Mouse (Mus musculus): ENCODE results near the gene Ints5.

Ints5 gene

DNA sequence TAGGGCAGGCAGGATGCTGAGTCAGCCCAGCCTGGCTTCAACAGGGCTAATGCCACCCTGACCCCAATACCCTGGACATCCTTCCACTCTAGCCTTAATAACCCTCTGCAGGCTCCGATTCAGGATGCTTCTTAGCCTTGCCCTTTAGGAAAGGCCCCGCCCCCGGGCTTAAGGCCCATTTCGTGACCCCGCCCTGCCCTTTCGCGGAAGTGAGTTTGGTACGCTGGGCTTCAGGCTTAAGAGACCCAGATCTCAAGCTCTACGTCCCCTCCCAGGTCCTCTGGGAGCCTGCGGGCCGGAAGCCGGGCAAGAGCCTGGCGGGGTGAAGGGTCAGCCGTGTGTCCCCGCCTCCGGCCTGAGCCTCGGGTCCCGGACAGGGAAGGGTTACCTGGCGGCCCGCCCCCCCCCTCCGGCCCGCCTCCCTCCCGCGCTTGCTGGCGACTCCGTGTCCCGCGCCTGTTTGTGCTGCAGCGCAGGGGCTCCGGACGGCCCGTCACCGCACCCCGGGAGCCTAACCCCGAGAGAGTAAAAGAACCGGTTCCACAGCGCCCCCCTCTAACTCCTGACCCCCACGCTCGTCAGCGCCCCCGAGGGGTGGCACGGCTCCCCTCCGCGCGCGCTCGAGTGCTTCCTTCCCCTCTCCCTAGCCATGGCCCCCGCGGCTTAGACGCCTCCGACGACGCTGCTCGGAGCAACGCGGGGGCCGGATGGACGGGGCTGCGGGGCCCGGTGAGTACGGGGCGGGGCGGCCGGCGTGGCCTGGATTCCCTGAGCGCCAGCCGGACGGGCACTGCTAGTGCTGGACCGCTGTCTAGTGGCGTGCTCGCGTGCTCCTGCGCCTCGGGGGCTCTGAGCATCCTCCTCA is 36.7 kb downstream of the Ints5 start, which contains the start of the genes Rom1 and Eml3:
TSS of gene Rom1 (minus strand) at position 133 of the 865 bp plus-strand sequence.
TSS of gene Eml3 (plus strand) at position 329 of the 865 bp plus-strand sequence.
- DNase-seq (ENCODE audit: extremely low spot score), result peak; percentile 91

DNA sequence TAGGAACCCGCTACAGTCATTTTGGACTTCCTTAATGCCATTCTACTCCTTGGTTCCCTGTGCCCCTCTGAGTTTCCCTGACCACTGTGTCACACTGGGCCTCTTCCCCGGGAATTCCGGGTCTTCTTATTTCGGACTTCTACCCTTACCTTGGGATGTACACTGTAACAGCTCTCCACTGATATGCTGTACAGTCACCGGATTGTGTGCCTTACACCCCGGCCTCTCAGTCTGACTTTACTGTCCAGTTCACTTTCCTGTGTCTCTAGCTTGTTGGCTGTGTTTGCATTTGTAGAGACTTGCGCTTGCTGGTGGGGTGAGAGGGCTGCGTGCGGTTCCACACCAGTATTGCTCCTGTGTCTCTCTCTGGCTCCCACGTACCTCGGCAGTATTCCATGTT is 37.3 kb downstream of the Ints5 start:
- no peak for DNase-seq (ENCODE audit: extremely low spot score)

DNA sequence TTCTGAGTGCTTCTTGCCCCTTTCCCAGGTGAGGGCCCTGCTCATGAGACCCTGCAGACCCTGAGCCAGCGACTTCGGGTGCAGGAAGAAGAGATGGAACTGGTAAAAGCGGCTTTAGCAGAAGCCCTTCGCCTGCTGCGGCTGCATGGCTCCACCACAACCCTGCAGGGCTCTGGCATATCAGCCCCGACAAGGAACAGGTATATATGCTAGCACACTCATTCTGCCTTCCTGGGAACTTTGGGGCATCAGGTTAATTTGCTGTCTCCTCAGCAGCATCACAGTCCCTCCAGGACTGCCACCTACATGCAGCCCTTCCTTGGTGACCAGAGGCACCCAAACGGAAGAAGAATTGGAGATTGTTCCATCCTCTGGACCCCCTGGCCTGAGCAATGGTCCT is 38.0 kb downstream of the Ints5 start:
- DNase-seq (ENCODE audit: extremely low spot score), result no peak

DNA sequence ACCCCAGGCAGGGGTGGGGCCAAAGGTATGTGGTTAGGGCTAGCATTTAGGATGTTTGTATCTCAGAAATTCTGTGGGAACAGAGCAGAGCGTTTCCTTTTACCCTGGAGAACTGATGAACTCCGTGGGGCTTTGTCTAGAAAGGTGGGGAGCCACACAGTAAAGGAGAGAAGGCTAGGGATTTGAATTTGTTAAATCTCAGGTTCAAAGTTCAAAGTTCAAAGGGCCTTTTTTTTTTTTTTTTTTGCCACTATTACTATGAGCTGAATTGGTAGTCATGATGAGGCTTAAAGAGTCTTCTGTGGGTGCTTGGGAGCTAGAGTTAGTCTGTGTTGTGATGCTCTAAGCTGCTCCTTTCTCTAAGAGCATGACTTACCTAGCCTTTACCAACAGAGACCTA is 43.9 kb downstream of the Ints5 start:
- no peak for DNase-seq (ENCODE audit: extremely low spot score)

DNA sequence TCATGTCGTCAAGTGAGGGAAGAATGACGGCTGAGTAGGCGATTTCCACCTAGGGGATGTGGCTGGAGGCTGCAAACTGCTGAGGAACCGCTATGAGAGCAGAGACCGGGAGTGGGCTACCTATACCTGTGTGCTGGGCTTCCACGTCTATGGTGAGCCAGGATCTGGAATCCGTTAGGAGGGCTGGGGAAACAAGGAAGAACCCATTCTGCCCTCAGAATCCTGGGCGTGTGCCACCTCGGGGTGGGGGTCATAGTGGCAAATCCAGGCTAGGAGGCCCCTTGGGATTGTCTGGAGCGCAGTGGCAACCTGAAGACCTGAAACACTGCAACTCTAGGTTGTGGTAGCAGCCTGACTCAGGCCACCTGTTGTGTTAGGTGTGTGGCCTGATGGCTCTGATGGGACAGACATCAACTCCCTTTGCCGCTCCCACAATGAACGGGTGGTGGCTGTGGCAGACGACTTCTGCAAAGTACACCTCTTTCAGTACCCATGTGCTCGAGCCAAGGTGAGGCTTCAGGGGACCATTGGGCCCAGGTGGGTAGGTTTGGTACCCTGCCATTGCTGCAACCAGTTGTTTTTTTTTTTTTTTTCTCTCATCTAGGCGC is 47.8 kb downstream of the Ints5 start:
- no peak for DNase-seq (ENCODE audit: extremely low spot score)

DNA sequence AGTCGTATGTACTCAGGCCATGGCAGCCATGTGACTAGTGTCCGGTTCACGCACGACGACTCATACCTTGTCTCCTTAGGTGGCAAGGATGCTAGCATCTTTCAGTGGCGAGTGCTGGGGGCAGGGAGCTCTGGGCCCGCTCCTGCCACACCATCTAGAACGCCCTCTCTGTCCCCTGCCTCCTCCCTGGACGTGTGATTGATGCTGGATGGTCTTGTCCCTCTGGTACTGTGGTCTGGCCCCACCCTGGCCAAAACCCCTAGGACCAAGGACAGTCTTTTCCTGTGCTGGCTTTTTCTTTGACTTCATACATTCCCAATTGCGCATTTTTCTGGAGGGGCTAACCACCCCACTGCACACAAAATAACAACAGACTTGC is 48.3 kb downstream of the Ints5 start:
- no peak for DNase-seq (ENCODE audit: extremely low spot score)

DNA sequence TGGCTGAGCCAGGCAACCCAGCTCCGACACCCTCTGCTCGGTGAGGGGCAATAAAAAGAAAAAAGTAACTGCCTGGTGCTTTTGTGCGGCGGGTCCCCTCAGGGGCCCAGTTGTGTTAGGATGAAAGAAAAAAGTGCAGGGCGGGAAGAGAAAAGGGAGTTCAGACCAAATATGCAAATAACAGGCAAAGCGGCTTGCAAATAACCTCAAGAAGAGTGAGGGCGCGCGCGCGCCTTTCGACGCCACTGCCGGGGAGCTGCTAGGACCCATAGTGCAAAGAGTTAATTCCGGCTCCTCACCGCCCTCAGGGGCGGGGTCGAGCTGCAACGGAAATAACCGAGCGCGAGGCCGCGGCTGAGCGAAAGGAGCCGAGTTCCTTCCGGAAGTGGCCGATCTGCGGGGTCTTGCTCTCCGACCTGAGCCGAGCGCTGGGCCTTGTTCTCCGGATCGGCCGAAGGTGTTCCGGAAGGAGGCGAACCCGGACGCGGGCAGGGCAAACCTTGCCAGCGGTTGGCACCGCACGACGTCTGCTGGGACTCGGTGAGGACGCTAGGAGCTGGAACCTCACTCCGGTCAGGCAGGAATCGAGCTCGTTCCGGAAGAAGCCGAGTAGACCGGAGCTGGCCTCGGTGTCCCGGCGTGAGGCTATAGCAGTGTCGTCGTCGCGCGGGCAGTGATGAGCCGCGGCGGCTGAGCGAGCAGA is 48.9 kb downstream of the Ints5 start, which contains the start of gene Mta2:
TSS of gene Mta2 (plus strand) at position 361 of the 703 bp plus-strand sequence.
- peak; percentile 98 for DNase-seq (ENCODE audit: extremely low spot score)

DNA sequence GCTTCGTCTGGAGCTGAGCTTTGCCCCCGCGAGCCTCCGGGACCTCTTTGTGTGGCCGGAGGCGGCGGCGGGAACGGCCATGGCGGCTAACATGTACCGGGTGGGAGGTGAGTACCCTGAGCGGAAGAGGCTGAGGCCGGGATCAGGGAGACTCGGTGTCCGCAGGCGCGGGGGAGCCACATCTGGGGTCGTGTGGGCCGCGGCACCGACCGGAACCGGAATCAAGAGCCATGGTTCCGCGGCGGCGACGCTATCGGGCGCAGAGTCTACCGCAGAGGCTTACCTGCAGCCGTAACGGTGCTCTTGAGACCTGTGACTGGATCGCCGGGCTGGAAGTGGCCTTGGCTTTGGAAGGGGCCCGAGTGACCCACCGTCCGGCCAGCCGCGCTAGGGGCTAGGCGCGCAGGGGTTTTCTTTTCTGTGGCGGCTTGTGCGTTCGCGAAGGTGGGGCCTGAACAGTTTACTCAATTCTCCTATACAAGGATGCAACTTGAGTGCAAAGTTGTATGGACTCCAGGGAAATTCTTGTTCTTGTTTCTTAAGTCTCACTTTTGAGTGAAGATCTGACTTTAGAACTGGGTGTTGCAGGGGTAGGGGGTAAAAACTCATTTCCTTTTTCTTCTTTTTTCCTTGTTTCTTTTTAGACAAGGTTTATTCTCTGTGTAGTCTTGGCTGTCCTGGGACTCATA is 49.6 kb downstream of the Ints5 start:
- DNase-seq (ENCODE audit: extremely low spot score), result no peak

DNA sequence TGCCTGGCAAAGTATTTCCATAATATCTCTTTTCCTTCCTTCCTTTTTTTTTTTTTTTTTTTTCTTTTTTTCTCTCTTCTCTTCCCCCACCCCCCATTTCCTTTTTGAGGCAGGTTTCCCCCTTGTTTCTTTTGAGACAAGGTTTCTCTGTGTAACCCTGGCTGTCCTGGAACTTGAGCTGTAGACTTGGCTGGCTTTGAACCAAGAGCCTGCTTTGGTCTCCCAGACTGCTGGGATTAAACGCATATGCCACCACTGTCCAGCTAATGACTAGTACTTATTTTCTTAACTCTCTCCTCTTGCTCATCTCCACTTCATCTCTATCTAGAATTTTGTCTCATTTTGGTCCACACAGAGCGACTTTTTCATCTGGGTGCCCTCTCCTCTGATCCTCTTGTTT is 50.2 kb downstream of the Ints5 start:
- no peak for DNase-seq (ENCODE audit: extremely low spot score)

DNA sequence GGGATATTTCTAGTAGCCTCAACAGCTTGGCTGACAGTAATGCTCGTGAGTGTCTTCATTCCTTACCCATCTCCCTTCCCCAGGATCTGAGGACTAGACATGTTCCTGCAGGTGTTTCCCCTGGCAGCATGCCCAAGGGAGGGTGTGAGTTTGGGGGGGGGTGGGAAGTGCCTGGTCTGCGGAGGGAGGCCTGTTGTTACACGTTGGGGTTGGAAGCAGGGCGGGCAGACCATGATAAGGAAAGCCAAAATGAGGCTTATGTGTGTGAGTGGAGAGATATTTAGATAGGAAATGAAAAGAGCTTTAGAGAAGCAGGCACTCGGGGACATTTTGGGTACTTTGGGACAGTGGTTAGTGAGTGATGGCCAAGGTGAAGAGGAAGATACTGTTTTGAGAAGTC is 51.3 kb downstream of the Ints5 start:
- DNase-seq (ENCODE audit: extremely low spot score), result no peak

DNA sequence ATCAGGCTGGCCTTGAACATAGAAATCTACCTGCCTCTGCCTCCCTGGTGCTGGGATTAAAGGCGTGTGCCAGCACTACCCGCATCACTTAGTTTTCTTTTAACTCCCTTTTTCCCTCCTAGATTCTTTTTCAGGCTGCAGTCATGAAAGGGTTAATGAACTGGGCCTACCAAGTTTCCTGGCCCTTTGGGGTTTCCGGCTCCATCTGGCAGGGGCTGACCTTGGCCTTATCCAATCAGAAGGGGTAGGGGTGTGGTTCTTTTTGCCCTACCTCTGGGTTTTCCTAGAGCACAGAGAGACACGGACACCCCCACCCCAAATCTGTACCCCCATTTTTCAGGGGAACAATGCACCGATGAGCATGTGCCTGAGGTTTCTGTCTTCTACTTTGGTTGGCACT is 51.9 kb downstream of the Ints5 start:
- peak; percentile 53 for DNase-seq (ENCODE audit: extremely low spot score)

DNA sequence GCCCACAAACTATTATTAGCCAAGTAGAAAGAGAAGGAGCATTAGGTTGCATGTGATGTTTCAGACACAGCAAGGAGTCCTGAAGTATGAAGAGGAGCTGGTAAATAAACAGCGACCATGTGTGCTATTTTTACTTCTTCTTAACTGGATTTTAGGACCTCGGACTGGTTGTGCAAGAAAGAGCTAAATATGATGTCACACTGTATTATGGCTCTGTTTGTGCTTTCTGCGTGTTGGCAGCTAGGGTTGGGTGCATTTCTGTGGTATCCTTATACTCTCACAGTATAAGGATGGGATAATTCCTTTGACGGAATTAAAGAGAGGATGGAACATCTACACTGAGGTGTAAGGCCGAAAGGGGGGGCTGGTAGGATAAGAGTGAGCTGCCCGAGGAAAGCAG is 52.4 kb downstream of the Ints5 start:
- DNase-seq (ENCODE audit: extremely low spot score), result no peak

DNA sequence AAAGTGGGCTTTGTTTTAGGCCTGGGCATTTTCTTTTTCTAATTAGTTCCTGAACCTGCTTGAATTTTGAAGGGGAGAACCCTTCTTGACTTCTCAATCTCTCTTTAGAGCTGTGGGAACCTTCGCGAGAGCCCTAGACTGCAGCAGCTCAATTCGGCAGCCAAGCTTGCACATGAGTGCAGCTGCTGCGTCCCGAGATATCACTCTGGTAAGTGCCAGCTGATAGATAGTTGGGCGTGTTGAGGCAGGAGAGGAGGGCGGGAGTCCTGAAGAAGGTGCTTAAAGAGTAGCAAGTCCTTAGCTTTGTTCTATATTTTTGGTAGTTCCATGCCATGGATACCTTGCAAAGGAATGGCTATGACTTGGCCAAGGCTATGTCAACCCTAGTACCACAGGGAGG is 54.1 kb downstream of the Ints5 start:
- no peak for DNase-seq (ENCODE audit: extremely low spot score)
